Mouse (Mus musculus) G1E (cell line): ENCODE data around the gene Hsdl1. TPM values are rescaled to one million over a fixed set of nuclear protein-coding genes. Genes with fewer than 3 reads are reported as not detected.

ENCODE experiments used
- ATAC-seq: 2 replicates; pipeline ENCODE4 v1.8.0; 2016; ENCODE audit warnings: mild to moderate bottlenecking; ENCODE audit not compliant: insufficient number of reproducible peaks, poor library complexity, low FRiP score, severe bottlenecking; ENCODE audit errors: extremely low read depth
- DNase-seq: peaks from one replicate; pipeline ENCODE4 v3.0.0; 2012; ENCODE audit warnings: low spot score
- H3K27me3 ChIP-seq: 2 replicates; pipeline ENCODE4 v1.6.1; 2012; ENCODE audit warnings: mild to moderate bottlenecking, low read length, inconsistent platforms; ENCODE audit not compliant: insufficient read depth
- H3K36me3 ChIP-seq: replicated peaks from 2 replicates; pipeline ENCODE3; 2012; ENCODE audit warnings: mild to moderate bottlenecking, inconsistent platforms
- H3K4me1 ChIP-seq: 2 replicates; pipeline ENCODE4 v1.6.1; 2012; ENCODE audit warnings: low read depth, low read length, inconsistent platforms, mixed read lengths; ENCODE audit not compliant: insufficient read depth
- H3K4me3 ChIP-seq: 2 replicates; pipeline ENCODE4 v1.5.1; 2012; ENCODE audit warnings: low read depth, mild to moderate bottlenecking, inconsistent platforms, low read length, moderate library complexity, mixed read lengths
- H3K9me3 ChIP-seq: replicated peaks from 2 replicates; pipeline ENCODE4 v1.6.1; 2012; ENCODE audit warnings: inconsistent platforms
- CTCF ChIP-seq: IDR thresholded peaks from 2 replicates; pipeline ENCODE4 v1.5.1; 2012; ENCODE audit warnings: low read depth, low read length, inconsistent platforms, mixed read lengths
- GATA1 ChIP-seq: IDR thresholded peaks from 2 replicates; pipeline ENCODE4 v1.6.1; 2012; ENCODE audit warnings: borderline replicate concordance, low read length, inconsistent platforms, mixed read lengths
- GATA2 ChIP-seq: IDR thresholded peaks from 2 replicates; pipeline ENCODE4 v1.6.1; 2012; ENCODE audit warnings: low read depth, low read length, inconsistent platforms, borderline replicate concordance
- POLR2AphosphoS5 ChIP-seq: IDR thresholded peaks from 2 replicates; pipeline ENCODE4 v1.6.1; 2012; ENCODE audit warnings: low read depth, low read length, inconsistent platforms; ENCODE audit not compliant: insufficient replicate concordance
- TAL1 ChIP-seq: conservative IDR thresholded peaks from 2 replicates; pipeline ENCODE4 v1.6.1; 2012; ENCODE audit warnings: low read depth, low read length, inconsistent platforms, mixed read lengths
- polyA plus RNA-seq: library from polyadenylated mRNA; stranded (reverse); fragments of >175 nt; gene quantifications from 2 replicates; pipeline ENCODE4 v1.2.3, GENCODE M21; 2012
- total RNA-seq, 2 experiments: library from RNA; stranded (forward) in 1 of 2; stranded (reverse) in 1 of 2; fragments of 200-1000 nt in 1 of 2; fragments of >200 nt in 1 of 2; fragmentation: Nextera tagmentation in 1 of 2; gene quantifications; 2 replicates each; pipeline ENCODE4 v1.2.3; 2014 to 2017

Gene Hsdl1
- total and polyA plus RNA-seq, 3 experiments: 22.7 to 56.7 (median 42.2) TPM

DNA sequence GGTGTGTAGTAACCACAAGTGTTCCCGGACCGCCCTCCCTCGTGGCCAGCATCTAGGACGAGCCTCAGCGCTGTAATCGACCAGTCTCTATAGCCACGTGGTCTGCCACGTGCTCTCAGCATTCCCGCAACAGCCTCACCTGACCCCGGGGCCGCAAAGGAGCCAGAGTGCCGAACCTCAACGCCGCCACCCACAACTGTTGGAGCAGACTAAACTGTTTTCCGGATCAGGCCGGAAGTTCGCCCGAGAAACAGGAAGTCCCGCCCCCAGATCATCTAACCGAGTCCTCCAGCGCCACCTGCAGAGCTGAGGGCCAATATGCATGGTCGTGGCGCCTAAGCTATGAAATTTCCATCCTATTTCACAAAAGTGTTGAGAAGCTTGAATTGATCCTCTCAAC, 30.0 kb upstream of the Hsdl1 start, which contains the start of gene Taf1c:
Gene Taf1c, minus strand, starts transcription at position 227 of the 400 bp plus-strand sequence.
- ATAC-seq: peak; percentile 83
- no peaks in the 10 kb centered on the region; the same call in 1 of the 2 replicates for H3K27me3 ChIP-seq
- peak; percentile 79 for DNase-seq
- TF ChIP-seq TAL1 (no peak), GATA2 (no peak), CTCF (no peak), POLR2AphosphoS5 (no peak), GATA1 (no peak)
- peaks cover 13% of the 10 kb centered on the region for H3K9me3 ChIP-seq
- peak within 1 kb of the TSS; percentile 77 for H3K4me3 ChIP-seq
- H3K4me1 ChIP-seq: peaks cover 36% of the 10 kb centered on the region
- peaks cover 39% of the 10 kb centered on the region for H3K36me3 ChIP-seq

DNA sequence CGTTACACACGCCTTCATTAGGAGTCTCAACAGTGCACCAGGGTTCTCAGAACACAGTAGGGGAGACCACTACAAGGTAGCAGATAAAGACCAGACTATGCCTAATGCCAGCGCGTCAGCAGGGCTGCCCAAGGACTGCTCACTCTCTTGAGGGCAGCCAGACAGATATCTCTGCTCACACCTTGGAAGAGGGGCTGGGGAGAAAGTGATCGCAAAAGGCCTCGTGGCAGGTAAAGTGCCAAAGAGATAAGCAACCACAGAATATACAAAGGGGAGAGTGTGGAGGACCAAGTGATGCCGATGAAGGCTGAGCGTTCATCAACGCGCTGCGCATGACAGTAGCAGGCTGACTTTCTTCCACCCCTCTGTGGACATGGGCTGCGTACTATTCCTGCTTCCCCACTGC, 29.4 kb upstream of the Hsdl1 start:
- peak; percentile 62 for DNase-seq

GRCm38 (mm10) chr8:119603771-119604170, 28.8 kb upstream of the Hsdl1 start:
- DNase-seq: no peak
- no peak for TF ChIP-seq GATA2
- no peak for TF ChIP-seq POLR2AphosphoS5
- TF ChIP-seq TAL1: no peak
- no peak for TF ChIP-seq GATA1
- no peak for TF ChIP-seq CTCF
- Histone ChIP-seq H3K36me3 (peaks cover 52% of the 10 kb centered on the region), H3K9me3 (peaks cover 5% of the 10 kb centered on the region), H3K4me1 (peaks cover 36% of the 10 kb centered on the region), H3K4me3 (peak overlapping the region; percentile 77), H3K27me3 (no peaks in the 10 kb centered on the region; the same call in 1 of the 2 replicates)
- ATAC-seq: no peak

More for the DNA sequence above, 29.4 kb upstream of the Hsdl1 start:
- TF ChIP-seq TAL1 (peak; percentile 72), GATA1 (no peak)
- peaks cover 45% of the 10 kb centered on the region for H3K36me3 ChIP-seq
- H3K4me3 ChIP-seq: peak overlapping the region; percentile 77
- no peaks in the 10 kb centered on the region; the same call in 1 of the 2 replicates for H3K27me3 ChIP-seq
- peak; percentile 56 for ATAC-seq
- peaks cover 36% of the 10 kb centered on the region for H3K4me1 ChIP-seq
- peaks cover 9% of the 10 kb centered on the region for H3K9me3 ChIP-seq

- no peak for DNase-seq
- Histone ChIP-seq H3K4me1 (peaks cover 15% of the 10 kb centered on the region), H3K9me3 (0 out of 2 replicates have a peak, but pooled peaks cover 4% of the 10 kb centered on the region), H3K27me3 (peaks cover 3% of the 10 kb centered on the region; the same call in 1 of the 2 replicates), H3K36me3 (peaks cover 14% of the 10 kb centered on the region), H3K4me3 (no peak overlapping the region)
- TF ChIP-seq GATA1 (no peak), TAL1 (no peak), POLR2AphosphoS5 (no peak), GATA2 (no peak), CTCF (no peak)
- ATAC-seq: no peak
These were observed 16.5 kb upstream of the Hsdl1 start for GRCm38 (mm10) chr8:119591456-119591855.

DNA sequence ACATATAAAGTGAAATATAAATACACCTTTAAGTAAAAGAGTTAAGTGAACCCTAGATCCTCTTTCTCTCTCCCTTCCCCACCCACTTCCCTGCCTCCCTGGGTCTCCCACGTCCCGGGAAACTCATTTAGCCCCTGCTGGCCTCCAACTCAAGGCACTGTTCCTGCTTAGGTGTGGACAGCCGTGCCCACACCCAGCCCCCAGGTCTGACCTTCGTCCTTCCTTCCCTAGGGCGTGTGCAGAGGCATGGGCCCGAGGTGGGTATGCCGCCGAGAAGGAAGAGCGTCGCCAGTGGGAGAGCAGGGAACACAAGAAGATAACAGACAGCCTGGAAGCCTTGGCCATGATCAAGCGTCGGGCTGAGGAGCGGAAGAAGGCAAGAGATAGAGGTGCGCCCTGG, 15.4 kb upstream of the Hsdl1 start:
- ATAC-seq: no peak
- Histone ChIP-seq H3K4me1 (peaks cover 6% of the 10 kb centered on the region), H3K4me3 (no peak overlapping the region), H3K27me3 (peaks cover 3% of the 10 kb centered on the region; the same call in 1 of the 2 replicates), H3K36me3 (peaks cover 3% of the 10 kb centered on the region), H3K9me3 (peaks cover 12% of the 10 kb centered on the region)
- DNase-seq: no peak
- no peak for TF ChIP-seq POLR2AphosphoS5

DNA sequence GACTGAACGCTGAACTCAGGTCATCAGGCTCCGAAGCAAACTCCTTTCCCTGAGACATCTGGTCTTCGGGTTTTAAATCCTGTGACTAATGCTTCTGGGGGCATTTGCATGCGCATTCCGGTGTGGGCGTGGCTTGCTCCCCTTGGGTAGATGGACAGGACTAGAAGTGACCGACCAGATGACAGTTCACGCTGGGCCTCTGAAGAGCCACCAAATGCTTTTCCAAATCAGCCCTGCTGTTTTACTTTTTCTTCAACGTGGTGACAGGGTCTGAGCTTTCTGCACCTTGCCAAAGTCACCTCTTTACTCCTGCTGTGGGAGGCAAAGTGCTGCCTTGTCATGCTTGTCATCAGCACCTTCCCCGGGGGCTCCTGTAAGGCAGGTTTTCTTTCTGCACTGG, 13.9 kb upstream of the Hsdl1 start:
- Histone ChIP-seq H3K27me3 (peaks cover 3% of the 10 kb centered on the region; the same call in 1 of the 2 replicates), H3K4me1 (no peaks in the 10 kb centered on the region; the same call in 1 of the 2 replicates), H3K9me3 (peaks cover 12% of the 10 kb centered on the region), H3K36me3 (no peaks in the 10 kb centered on the region), H3K4me3 (no peak overlapping the region)
- DNase-seq (no peak), ATAC-seq (no peak)
- TF ChIP-seq TAL1 (no peak), GATA1 (no peak), POLR2AphosphoS5 (no peak), GATA2 (no peak), CTCF (no peak)

DNA sequence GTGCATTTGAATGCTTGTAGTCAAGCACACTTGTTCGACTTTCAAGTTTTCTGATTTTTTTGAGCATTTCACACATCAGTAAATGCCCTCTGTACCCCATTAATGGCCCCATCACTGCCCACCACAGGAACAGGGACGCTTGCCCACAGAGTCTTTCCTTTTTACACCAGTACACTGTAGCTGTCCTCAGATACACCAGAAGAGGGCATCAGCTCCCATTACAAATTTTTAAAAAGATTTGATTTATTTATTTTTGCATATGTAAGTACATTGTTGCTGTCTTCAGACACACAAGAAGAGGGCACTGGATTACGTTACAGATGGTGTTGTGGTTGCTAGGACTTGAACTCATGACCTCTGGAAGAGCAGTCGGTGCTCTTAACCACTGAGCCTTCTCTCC, 13.3 kb upstream of the Hsdl1 start:
- Histone ChIP-seq H3K9me3 (peaks cover 12% of the 10 kb centered on the region), H3K4me3 (no peak overlapping the region), H3K27me3 (peaks cover 3% of the 10 kb centered on the region; the same call in 1 of the 2 replicates), H3K36me3 (no peaks in the 10 kb centered on the region), H3K4me1 (no peaks in the 10 kb centered on the region; the same call in 1 of the 2 replicates)
- TF ChIP-seq CTCF (no peak), TAL1 (no peak), POLR2AphosphoS5 (no peak), GATA1 (no peak), GATA2 (no peak)
- no peak for DNase-seq
- ATAC-seq: no peak
